Mouse (Mus musculus): ENCODE results near the gene Wnt1. TPM values are rescaled to one million over a fixed set of nuclear protein-coding genes. Genes with fewer than 3 reads are reported as not detected.

Wnt1 gene
- polyA plus RNA-seq, 1 experiment from 2014 or later: not detected

- WGBS: 7% methylated on average over 27 of the region's 28 CpGs
- H3K27me3 ChIP-seq (replicated peaks): peaks cover 90% of the 10 kb centered on the region
These were observed 8.3 kb downstream of the Wnt1 start for GRCm38 (mm10) chr15:98797835-98798492.

GRCm38 (mm10) chr15:98798903-98799302 lies 9.2 kb downstream of the Wnt1 start:
- H3K27me3 ChIP-seq (replicated peaks): peaks cover 90% of the 10 kb centered on the region
- no peak overlapping the region for H3K4me2 ChIP-seq (replicated peaks)
- no peak overlapping the region for H3K9ac ChIP-seq
- H3K4me3 ChIP-seq (replicated peaks): no peak overlapping the region
- 47% methylated on average over 3 of the region's 3 CpGs for WGBS
- H3K4me1 ChIP-seq (replicated peaks): peaks cover 15% of the 10 kb centered on the region
- H3K27ac ChIP-seq: no peak overlapping the region
- H3K9me3 ChIP-seq: no peaks in the 10 kb centered on the region
- no peak for ATAC-seq
- H3K36me3 ChIP-seq: no peaks in the 10 kb centered on the region

More at GRCm38 (mm10) chr15:98797835-98798492, 8.3 kb downstream of the Wnt1 start:
- no peak overlapping the region for H3K27ac ChIP-seq
- no peak overlapping the region for H3K4me2 ChIP-seq (replicated peaks)
- H3K4me3 ChIP-seq (replicated peaks): no peak overlapping the region
- no peak for ATAC-seq
- peaks cover 10% of the 10 kb centered on the region for H3K4me1 ChIP-seq (replicated peaks)
- no peaks in the 10 kb centered on the region for H3K36me3 ChIP-seq
- H3K9me3 ChIP-seq: no peaks in the 10 kb centered on the region
- no peak overlapping the region for H3K9ac ChIP-seq

- Histone ChIP-seq H3K9ac (no peak overlapping the region), H3K36me3 (no peaks in the 10 kb centered on the region), H3K27me3 (replicated peaks) (peaks cover 90% of the 10 kb centered on the region), H3K4me3 (replicated peaks) (no peak overlapping the region), H3K27ac (no peak overlapping the region), H3K4me1 (replicated peaks) (peaks cover 16% of the 10 kb centered on the region), H3K4me2 (replicated peaks) (no peak overlapping the region), H3K9me3 (no peaks in the 10 kb centered on the region)
- no peak for ATAC-seq
- 11% methylated on average over 12 of the region's 12 CpGs for WGBS
These were observed 9.7 kb downstream of the Wnt1 start for GRCm38 (mm10) chr15:98799396-98799795.

- peaks cover 92% of the 10 kb centered on the region for H3K27me3 ChIP-seq (replicated peaks)
- H3K4me1 ChIP-seq (replicated peaks): peaks cover 39% of the 10 kb centered on the region
- no peak overlapping the region for H3K9ac ChIP-seq
- H3K4me3 ChIP-seq (replicated peaks): no peak overlapping the region
- no peak for ATAC-seq
- H3K4me2 ChIP-seq (replicated peaks): peak overlapping the region; percentile 12; the same call in 1 of the 2 replicates
- no peaks in the 10 kb centered on the region for H3K9me3 ChIP-seq
- no peaks in the 10 kb centered on the region for H3K36me3 ChIP-seq
- no peak overlapping the region for H3K27ac ChIP-seq
- WGBS: 8% methylated on average over 8 of the region's 8 CpGs
These were observed 13.3 kb downstream of the Wnt1 start for GRCm38 (mm10) chr15:98802926-98803325.

GRCm38 (mm10) chr15:98804054-98804453 lies 14.4 kb downstream of the Wnt1 start:
- H3K36me3 ChIP-seq: no peaks in the 10 kb centered on the region
- no peak overlapping the region for H3K27ac ChIP-seq
- peak overlapping the region; percentile 52 for H3K4me2 ChIP-seq (replicated peaks)
- H3K27me3 ChIP-seq (replicated peaks): peaks cover 92% of the 10 kb centered on the region
- H3K4me1 ChIP-seq (replicated peaks): peaks cover 44% of the 10 kb centered on the region
- H3K4me3 ChIP-seq (replicated peaks): peak overlapping the region; percentile 15
- no peaks in the 10 kb centered on the region for H3K9me3 ChIP-seq
- ATAC-seq: peak; percentile 34; the same call in 1 of the 2 replicates
- under 1% methylated on average over 32 of the region's 32 CpGs for WGBS
- H3K9ac ChIP-seq: no peak overlapping the region

- Histone ChIP-seq H3K27ac (no peak overlapping the region), H3K27me3 (replicated peaks) (peaks cover 95% of the 10 kb centered on the region), H3K9ac (peak overlapping the region; percentile 48), H3K4me2 (replicated peaks) (peak overlapping the region; percentile 94), H3K9me3 (no peaks in the 10 kb centered on the region), H3K4me1 (replicated peaks) (peaks cover 44% of the 10 kb centered on the region), H3K36me3 (no peaks in the 10 kb centered on the region), H3K4me3 (replicated peaks) (peak overlapping the region; percentile 46)
- peak; percentile 55 for ATAC-seq
- WGBS: 1% methylated on average over 64 of the region's 64 CpGs
These were observed 15.8 kb downstream of the Wnt1 start for GRCm38 (mm10) chr15:98805324-98806040.

- H3K4me3 ChIP-seq (replicated peaks): peak overlapping the region; percentile 46
- WGBS: 14% methylated on average over 30 of the region's 30 CpGs
- H3K9me3 ChIP-seq: no peaks in the 10 kb centered on the region
- peak overlapping the region; percentile 94 for H3K4me2 ChIP-seq (replicated peaks)
- H3K27ac ChIP-seq: no peak overlapping the region
- H3K36me3 ChIP-seq: no peaks in the 10 kb centered on the region
- H3K4me1 ChIP-seq (replicated peaks): peaks cover 44% of the 10 kb centered on the region
- H3K9ac ChIP-seq: no peak overlapping the region
- no peak for ATAC-seq
- peaks cover 88% of the 10 kb centered on the region for H3K27me3 ChIP-seq (replicated peaks)
These were observed 16.6 kb downstream of the Wnt1 start for GRCm38 (mm10) chr15:98806071-98806808.

GRCm38 (mm10) chr15:98806809-98807770 lies 17.4 kb downstream of the Wnt1 start:
- peaks cover 44% of the 10 kb centered on the region for H3K4me1 ChIP-seq (replicated peaks)
- under 1% methylated on average over 58 of the region's 58 CpGs for WGBS
- H3K27me3 ChIP-seq (replicated peaks): peaks cover 79% of the 10 kb centered on the region
- peak overlapping the region; percentile 39 for H3K4me3 ChIP-seq (replicated peaks)
- no peaks in the 10 kb centered on the region for H3K36me3 ChIP-seq
- peak; percentile 54 for ATAC-seq
- H3K27ac ChIP-seq: no peak overlapping the region
- H3K9me3 ChIP-seq: no peaks in the 10 kb centered on the region
- no peak overlapping the region; the same call in 1 of the 2 replicates for H3K9ac ChIP-seq
- peak overlapping the region; percentile 94 for H3K4me2 ChIP-seq (replicated peaks)

GRCm38 (mm10) chr15:98807895-98808650 lies 18.4 kb downstream of the Wnt1 start:
- ATAC-seq: 0 out of 2 replicates have a peak, but pooled peaks have one; percentile 10
- WGBS: 1% methylated on average over 34 of the region's 34 CpGs
- peak overlapping the region; percentile 32 for H3K9ac ChIP-seq

GRCm38 (mm10) chr15:98808651-98809134 lies 19.0 kb downstream of the Wnt1 start:
- Histone ChIP-seq H3K36me3 (peaks cover 11% of the 10 kb centered on the region), H3K27ac (no peak overlapping the region), H3K9me3 (no peaks in the 10 kb centered on the region), H3K4me2 (replicated peaks) (peak overlapping the region; percentile 94), H3K27me3 (replicated peaks) (peaks cover 63% of the 10 kb centered on the region), H3K4me1 (replicated peaks) (peaks cover 36% of the 10 kb centered on the region), H3K9ac (peak overlapping the region; percentile 3; the same call in 1 of the 2 replicates), H3K4me3 (replicated peaks) (peak overlapping the region; percentile 39; the same call in 1 of the 2 replicates)
- 12% methylated on average over 6 of the region's 6 CpGs for WGBS
- no peak for ATAC-seq

More at GRCm38 (mm10) chr15:98807895-98808650, 18.4 kb downstream of the Wnt1 start:
- peak overlapping the region; percentile 39 for H3K4me3 ChIP-seq (replicated peaks)
- H3K36me3 ChIP-seq: peaks cover 6% of the 10 kb centered on the region
- peaks cover 69% of the 10 kb centered on the region for H3K27me3 ChIP-seq (replicated peaks)
- H3K9me3 ChIP-seq: no peaks in the 10 kb centered on the region
- peaks cover 42% of the 10 kb centered on the region for H3K4me1 ChIP-seq (replicated peaks)
- H3K27ac ChIP-seq: no peak overlapping the region
- H3K4me2 ChIP-seq (replicated peaks): peak overlapping the region; percentile 94

Measured in intestine, embryonic 15.5 days (tissue).